Mouse (Mus musculus) frontal cortex, adult (tissue): ENCODE data around the gene Ptprm.
"Not testable (repeated sequence)": the region's sequence is repeated elsewhere in the genome, so short reads cannot be mapped to it uniquely, and the experiment has no call there.

ENCODE experiments used
- ATAC-seq: cut with Nextera tagmentation; 2 replicates; pipeline ENCODE4 v1.9.2; 2017; ENCODE audit warnings: mild to moderate bottlenecking, moderate library complexity, mixed read lengths; ENCODE audit not compliant: low TSS enrichment

The Ptprm gene

DNA sequence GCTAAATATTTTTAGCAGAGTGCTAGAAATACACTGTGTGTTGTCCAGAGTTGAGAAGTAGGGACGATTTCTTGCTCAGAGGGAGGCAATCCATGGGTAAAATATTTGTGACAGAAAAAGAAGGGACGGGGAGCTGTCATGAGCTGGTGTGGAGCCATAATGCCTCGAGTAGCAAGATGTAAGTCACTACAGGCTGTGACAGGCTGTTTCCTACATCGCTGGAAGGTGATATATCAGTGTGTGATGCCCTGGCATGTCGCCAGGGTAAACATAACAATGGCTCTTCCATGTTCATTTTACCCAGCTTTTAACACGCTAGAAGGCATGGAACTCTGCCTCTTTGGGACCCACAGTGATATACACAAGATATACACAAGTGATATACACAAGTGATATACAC is 476.7 kb downstream of the Ptprm start:
- ATAC-seq: no peak

GRCm38 (mm10) chr17:66874810-66875209 is 479.4 kb downstream of the Ptprm start:
- no peak for ATAC-seq

DNA sequence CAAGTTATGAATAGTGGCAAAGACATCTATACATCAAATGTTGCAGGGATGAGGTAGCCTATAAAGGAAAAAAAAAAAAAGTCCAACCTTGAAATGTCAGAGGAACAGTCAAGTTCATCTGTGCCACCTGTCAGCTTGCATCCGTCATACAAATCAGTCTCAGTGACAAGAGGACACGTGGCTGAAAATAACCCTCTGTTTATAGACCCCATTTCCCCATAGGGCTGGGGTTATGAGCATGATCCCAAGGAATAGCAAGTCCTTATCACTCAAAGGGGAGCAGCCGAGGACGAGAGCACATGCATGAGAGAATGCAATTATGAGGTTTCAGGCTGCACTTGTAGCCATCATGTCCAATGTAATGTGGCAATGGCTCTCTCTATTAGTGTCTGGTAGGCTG is 482.9 kb downstream of the Ptprm start:
- no peak for ATAC-seq

- ATAC-seq: peak; percentile 59; the same call in 1 of the 2 replicates
Measured at GRCm38 (mm10) chr17:66869581-66870002, 484.7 kb downstream of the Ptprm start.

DNA sequence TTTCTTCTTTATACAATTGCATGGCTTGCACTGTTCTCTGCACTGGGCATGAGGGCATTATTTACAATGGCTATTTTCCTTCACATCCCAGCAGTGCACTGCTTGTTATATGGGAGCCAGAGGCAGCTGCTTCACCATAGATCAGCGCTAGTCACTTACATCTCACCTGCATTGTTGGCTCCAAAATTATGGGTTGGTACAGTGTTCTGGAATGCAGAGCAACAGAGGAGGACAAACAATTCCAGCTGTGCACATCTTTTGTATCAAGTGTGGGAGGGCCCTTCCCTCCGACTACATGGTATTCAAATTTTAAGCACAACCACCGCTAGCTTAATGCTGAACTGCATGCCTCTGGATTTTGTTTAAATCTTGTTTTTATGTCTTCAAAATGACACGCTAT is 489.8 kb downstream of the Ptprm start:
- ATAC-seq: no peak

- ATAC-seq: no peak
Measured at GRCm38 (mm10) chr17:66861557-66861956, 492.7 kb downstream of the Ptprm start.

DNA sequence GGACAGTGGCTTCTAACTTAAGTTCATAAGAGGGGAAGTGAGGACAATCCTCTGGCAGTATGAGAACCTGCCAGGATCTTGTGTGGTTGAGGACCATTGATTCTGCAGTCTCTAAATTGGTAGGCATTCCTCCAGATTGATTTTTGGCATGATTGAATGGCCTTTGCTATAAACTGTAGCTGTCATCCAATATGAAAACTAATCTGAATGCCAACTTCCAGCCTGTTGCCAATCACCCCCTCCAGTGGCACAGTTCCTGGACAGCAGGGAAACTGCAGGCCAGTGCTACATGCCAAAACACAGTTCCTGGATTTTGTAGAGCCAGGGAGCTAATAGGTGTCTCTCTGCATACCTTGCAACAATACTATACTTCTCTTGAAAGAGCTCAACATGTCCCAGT is 495.5 kb downstream of the Ptprm start:
- ATAC-seq: no peak

DNA sequence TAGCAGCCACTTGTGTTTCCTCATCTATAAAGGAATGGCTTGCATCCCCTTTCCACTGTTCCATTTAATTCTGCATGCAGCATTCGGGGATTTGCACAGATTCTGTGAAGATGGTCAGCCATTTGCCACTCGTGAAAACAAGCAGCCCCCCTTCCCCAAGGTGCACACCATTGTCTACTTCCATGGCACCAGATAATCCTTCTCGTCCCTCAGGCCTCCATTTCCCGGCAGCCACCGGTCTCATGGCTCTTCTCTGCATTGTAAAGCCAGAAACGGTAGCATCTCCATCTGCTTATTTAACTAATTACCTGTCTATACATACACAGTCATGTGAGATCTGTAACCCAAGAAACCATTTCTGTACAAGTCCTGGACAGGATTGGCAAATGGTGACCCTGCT is 501.8 kb downstream of the Ptprm start:
- ATAC-seq: no peak

DNA sequence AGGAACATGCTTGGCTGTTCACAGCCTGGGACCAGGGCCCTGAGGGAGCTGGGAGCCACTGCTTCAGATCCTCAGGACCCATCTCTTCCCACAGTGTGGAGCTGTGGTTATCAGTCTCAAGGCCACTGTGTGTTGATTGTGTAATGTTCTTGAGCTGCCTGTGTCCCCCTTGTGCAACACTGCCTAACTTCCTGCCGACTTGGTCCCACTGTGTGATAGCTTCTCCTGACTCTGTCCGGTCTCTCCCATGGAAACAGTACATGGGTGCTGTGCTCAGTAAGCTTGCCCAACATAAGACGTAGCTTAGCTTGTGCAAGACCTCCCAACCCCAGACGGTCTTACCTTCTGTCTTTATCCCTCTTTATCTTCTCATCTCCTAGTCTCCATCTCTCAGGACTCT is 507.2 kb downstream of the Ptprm start:
- ATAC-seq: not testable (repeated sequence)

GRCm38 (mm10) chr17:66822347-66822746 is 531.9 kb downstream of the Ptprm start:
- ATAC-seq: no peak

GRCm38 (mm10) chr17:66817380-66817779 is 536.9 kb downstream of the Ptprm start:
- ATAC-seq: no peak

GRCm38 (mm10) chr17:66815921-66816320 is 538.3 kb downstream of the Ptprm start:
- no peak; the same call in 1 of the 2 replicates for ATAC-seq

GRCm38 (mm10) chr17:66813786-66814185 is 540.5 kb downstream of the Ptprm start:
- no peak for ATAC-seq

DNA sequence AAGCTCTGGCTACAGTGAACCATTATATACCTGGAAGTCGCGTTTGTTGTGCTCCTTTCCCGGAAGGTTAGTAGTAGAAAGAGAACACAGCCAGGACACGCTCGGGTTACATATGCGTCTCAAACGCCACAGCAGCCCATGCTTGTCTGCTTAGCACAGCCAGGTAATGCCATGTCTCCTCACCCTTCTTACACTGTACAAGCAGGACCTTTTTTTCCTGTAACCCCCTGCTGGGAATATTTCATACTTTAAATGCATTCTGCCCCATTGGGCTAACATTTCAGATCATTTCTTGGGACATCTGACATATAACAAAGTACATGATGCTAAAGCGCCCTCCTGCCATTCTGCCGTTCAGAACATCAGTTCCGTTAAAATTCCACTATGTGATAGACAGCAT is 540.9 kb downstream of the Ptprm start:
- no peak for ATAC-seq

DNA sequence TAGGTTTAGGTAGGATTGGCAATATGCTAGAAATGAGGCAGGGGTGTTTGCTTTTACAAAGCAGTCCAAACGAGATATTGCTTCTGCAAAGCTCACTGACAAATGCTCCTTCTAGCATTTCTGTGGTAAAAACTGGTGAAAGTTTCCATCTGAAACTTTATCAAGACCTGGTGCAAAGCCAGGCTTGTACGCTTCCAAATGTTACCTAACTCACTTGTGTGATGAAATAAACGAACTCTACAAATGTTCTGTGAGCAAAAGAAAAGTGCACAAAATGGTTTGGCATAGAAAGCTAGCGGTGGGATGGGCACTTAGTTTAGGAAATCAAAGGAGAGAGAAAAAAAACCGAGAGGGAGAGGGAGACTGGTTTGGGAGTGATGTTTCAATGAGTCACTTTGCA is 544.5 kb downstream of the Ptprm start:
- ATAC-seq: no peak

GRCm38 (mm10) chr17:66808186-66808585 is 546.1 kb downstream of the Ptprm start:
- no peak for ATAC-seq

- ATAC-seq: no peak
Measured at GRCm38 (mm10) chr17:66801831-66802687, 552.2 kb downstream of the Ptprm start.

DNA sequence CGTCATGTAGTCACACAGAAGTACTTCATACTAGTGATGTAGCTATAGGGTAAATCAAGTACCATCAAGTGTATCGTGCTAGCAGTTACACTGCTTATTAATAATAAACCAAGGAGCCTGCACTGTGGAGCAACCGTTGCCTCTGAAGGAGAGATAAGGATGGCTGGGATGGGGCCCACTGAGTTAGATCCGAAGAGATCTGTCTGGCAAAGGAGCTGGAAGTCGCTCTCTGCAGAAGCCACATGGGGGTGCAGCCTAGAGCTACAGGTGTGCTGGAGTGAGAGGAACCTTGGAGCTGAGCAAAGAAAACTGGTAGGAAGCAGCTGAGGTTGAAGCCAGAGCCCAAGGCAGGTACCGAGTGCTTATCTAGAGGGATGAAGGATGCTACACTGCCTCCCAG is 554.0 kb downstream of the Ptprm start:
- ATAC-seq: no peak

GRCm38 (mm10) chr17:66786166-66786565 is 568.1 kb downstream of the Ptprm start:
- no peak for ATAC-seq

DNA sequence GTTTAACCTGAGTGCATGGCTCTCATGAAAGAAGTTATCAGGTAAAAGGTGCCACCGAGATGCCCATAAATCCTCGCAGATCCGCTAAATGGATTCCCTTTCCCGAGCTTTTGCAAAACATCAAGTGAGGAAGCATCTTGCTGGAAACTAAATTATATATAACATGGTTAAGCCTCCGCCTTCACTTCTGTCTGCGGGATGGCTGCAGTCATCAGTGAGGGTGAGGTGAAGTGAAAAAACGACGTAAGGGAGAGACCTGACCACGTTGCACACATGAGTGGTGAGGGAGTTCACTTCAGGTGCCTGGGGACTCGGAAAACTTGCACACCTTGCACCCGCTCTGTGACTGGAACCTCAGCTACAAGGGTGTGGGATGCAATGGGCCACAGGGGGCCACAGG is 568.7 kb downstream of the Ptprm start:
- ATAC-seq: no peak

DNA sequence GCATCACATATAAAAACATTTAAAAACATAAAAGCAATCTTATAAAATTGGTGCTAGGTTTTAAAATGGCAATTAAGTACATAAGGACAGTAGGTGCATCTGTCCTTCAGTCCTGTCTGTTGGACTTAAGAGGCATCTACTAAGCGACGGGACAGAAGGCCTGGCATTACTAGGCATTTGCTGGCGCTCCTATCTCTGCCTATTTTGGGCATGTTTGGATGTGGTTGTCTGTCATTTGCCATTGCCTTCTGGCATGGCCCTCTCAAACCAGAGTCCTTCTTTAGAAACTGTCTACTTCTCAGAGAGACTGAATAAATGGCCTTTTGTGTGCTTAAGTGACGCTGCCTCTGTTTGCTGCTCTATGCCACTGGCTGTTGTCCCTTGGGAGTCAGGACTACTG is 570.7 kb downstream of the Ptprm start:
- no peak for ATAC-seq

- peak; percentile 16; the same call in 1 of the 2 replicates for ATAC-seq
Measured at GRCm38 (mm10) chr17:66783075-66783492, 571.2 kb downstream of the Ptprm start.

GRCm38 (mm10) chr17:66781910-66782309 is 572.3 kb downstream of the Ptprm start:
- peak; percentile 97 for ATAC-seq

DNA sequence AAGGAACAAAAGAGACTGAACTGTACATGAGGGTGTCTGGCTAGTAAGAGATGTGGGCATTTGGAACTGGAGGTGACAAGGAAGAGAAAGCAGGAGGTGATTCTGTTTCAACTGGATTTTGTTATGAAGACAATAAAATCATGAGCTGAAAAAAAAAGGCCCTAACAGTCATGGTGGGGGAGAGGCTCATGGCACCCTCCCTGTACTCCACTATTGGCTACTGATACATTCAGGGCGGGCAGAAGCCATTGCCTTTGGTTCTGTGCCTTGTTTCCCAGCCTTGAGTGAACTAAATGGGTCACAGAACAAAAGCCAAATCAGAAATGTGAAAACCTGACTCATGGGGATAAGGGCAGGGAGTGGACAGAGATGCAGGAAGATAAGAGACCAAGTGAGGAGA is 575.2 kb downstream of the Ptprm start:
- no peak for ATAC-seq
